Mouse (Mus musculus) embryonic facial prominence, embryonic 14.5 days (tissue): ENCODE data around the gene Ly6g6f. TPM values are rescaled to one million over a fixed set of nuclear protein-coding genes. Genes with fewer than 3 reads are reported as not detected.

ENCODE experiments used
- ATAC-seq: fragments of 200-750 bp; cut with Nextera tagmentation; 2 replicates; pipeline ENCODE4 v1.8.0; 2017; ENCODE audit warnings: low read depth, moderate number of reproducible peaks, moderate TSS enrichment
- DNase-seq: peaks from one replicate; pipeline ENCODE4 v3.0.0-alpha.2; 2015; ENCODE audit warnings: low spot score
- H3K27ac ChIP-seq: fragments of 300-500 bp; sonication (generic); replicated peaks from 2 replicates; pipeline ENCODE4 v1.5.1; 2014; ENCODE audit warnings: low read depth, mild to moderate bottlenecking, low read length, moderate library complexity
- H3K27me3 ChIP-seq: fragments of 300-500 bp; sonication (generic); replicated peaks from 2 replicates; pipeline ENCODE4 v1.6.1; 2014; ENCODE audit warnings: low read length; ENCODE audit not compliant: control insufficient read depth, insufficient read depth
- H3K36me3 ChIP-seq: fragments of 300-500 bp; sonication (generic); 2 replicates; pipeline ENCODE4 v1.6.1; 2014; ENCODE audit warnings: low read length, mixed read lengths; ENCODE audit not compliant: control insufficient read depth, insufficient read depth
- H3K4me1 ChIP-seq: fragments of 300-500 bp; sonication (generic); 2 replicates; pipeline ENCODE4 v1.6.1; 2014; ENCODE audit warnings: antibody characterized with exemption, low read length; ENCODE audit not compliant: control insufficient read depth, insufficient read depth
- H3K4me2 ChIP-seq: fragments of 300-500 bp; sonication (generic); 2 replicates; pipeline ENCODE4 v1.6.1; 2014; ENCODE audit warnings: low read depth, mild to moderate bottlenecking, low read length, moderate library complexity, mixed read lengths
- H3K4me3 ChIP-seq: fragments of 300-500 bp; sonication (generic); 2 replicates; pipeline ENCODE4 v1.5.1; 2014; ENCODE audit warnings: low read depth, mild to moderate bottlenecking, low read length
- H3K9ac ChIP-seq: fragments of 300-500 bp; sonication (generic); 2 replicates; pipeline ENCODE4 v1.6.1; 2014; ENCODE audit warnings: low read depth, mild to moderate bottlenecking, low read length, moderate library complexity, mixed read lengths
- H3K9me3 ChIP-seq: fragments of 300-500 bp; sonication (generic); 2 replicates; pipeline ENCODE4 v1.6.1; 2016; ENCODE audit warnings: low read length; ENCODE audit not compliant: control insufficient read depth
- WGBS: fragments of 180-500 bp; shearing (Covaris S2); extraction: QIAGEN DNeasy Blood & Tissue Kit; methylation state at CpG from one replicate; pipeline ENCODE4 v1.1.7; 2014; 5-methylcytosine and 5-hydroxymethylcytosine counted together
- polyA plus RNA-seq: library from polyadenylated mRNA; unstranded; fragments of >200 nt; fragmentation: Nextera tagmentation; extraction: Ambion mirVana; gene quantifications from 2 replicates; pipeline ENCODE4 v1.2.1, GENCODE M21; 2014

Gene Ly6g6f
- polyA plus RNA-seq = 0.18 TPM in 1 of 2 replicates, not detected in the other

DNA sequence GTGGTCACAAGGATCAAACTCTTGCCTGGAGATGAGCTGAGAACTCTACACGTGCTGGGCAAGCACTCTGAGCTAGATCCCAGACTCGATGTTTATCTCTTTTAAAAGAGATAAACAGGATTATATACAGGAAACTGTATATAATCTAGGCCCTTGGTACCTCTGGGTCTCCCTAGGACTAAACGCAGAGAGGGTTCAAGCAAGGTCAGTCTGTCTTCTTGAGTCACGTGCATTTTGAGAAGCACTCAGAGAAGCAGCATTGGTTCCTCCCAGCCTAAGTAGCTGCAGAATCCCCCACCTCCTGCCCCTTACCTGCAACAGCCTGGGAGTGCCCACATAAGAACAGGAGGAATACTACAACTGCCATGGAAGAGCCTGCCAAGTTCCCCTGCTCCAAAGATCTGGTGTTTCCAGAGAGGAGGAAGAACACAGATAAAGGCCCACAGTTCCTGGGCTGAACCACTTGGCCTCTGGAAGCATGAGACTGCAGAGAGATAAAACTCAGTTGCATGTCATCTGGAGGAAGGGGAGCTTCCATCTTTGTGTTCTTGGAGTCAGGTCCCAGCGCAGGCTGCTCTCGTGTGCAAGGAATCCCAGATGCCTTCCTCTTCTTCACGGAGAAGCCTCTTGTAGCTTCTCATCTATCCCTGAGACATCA, at the start of gene Ly6g6f:
Ly6g6f (minus strand) TSS at position 403 of the 658 bp plus-strand sequence.
- Histone ChIP-seq H3K9ac (0 out of 2 replicates have a peak within 1 kb of the TSS, but pooled peaks have one; percentile 30), H3K36me3 (no peaks in the 10 kb centered on the region), H3K27ac (no peak within 1 kb of the TSS), H3K4me3 (no peak within 1 kb of the TSS), H3K4me1 (peaks cover 4% of the 10 kb centered on the region), H3K4me2 (no peak within 1 kb of the TSS), H3K27me3 (no peaks in the 10 kb centered on the region), H3K9me3 (no peaks in the 10 kb centered on the region)
- 79% methylated on average over 7 of the region's 7 CpGs for WGBS
- ATAC-seq = no peak
- no peak for DNase-seq

DNA sequence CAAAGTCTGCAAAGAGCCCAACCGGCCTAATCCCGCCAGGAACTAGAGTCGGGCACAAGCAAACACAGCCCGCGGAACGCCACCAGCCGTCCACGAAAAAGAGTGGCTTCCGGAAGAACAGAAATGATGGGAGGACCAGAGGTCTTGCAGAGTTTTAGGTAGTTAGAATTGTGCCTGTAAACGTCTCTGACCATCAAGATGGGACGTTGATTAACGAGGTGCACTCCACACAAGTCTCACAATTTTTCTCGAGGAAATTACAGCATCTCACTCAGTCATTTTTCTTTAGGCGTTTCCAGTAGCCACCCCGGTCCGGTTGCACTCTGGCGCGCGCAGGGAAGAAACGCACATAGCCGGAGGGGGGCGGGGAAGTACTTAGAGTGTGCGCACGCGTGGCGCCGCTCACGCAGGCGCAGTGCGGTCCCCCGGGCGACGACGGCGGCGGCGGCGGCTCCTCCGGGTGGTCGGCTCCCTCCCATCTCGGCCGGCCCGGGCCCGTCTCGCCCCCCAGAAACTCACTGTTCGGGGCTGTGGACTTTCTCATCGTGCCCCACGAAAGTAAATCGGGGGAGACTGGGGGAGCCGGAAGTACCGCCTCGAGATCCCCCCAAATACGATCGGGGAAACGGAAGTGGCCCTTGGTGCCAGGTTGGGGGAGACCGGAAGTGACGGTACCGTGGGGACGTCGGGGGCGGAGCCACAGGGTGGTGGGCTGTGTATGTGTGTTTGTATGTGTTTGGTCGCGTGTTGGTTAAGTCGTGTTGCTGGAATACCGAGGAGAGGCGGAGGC, 49.6 kb upstream of the Ly6g6f start, which contains the start of gene Bag6:
Bag6 (plus strand) TSS at position 378 of the 790 bp plus-strand sequence.
- ATAC-seq = peak; percentile 94
- DNase-seq = peak; percentile 97
- under 1% methylated on average over 64 of the region's 66 CpGs for WGBS

DNA sequence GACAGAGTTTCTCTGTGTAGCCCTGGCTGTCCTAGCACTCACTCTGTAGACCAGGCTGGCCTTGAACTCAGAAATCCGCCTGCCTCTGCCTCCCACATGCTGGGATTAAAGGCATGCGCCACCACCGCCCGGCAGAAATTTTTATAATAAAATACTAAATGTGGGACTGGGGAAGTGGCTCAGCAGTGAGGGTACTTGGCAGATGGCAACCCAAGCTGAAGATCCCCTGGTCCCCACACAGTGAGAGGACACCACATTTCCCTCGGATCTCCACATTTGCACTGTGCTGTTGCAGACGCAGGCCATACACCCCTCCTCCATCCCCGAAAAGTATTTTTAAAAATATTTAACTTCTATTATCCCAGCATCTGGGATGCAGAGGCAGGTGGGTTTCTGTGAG, 48.1 kb upstream of the Ly6g6f start:
- H3K4me1 ChIP-seq = peaks cover 13% of the 10 kb centered on the region
- ATAC-seq = no peak
- DNase-seq = no peak

More for the DNA sequence above, 49.6 kb upstream of the Ly6g6f start, which contains the start of gene Bag6:
- Histone ChIP-seq H3K27me3 (no peaks in the 10 kb centered on the region), H3K36me3 (peaks cover 25% of the 10 kb centered on the region), H3K27ac (peak within 1 kb of the TSS; percentile 95), H3K4me1 (peaks cover 13% of the 10 kb centered on the region), H3K4me2 (peak within 1 kb of the TSS; percentile 92), H3K4me3 (peak within 1 kb of the TSS; percentile 55), H3K9me3 (no peaks in the 10 kb centered on the region), H3K9ac (peak within 1 kb of the TSS; percentile 86)

DNA sequence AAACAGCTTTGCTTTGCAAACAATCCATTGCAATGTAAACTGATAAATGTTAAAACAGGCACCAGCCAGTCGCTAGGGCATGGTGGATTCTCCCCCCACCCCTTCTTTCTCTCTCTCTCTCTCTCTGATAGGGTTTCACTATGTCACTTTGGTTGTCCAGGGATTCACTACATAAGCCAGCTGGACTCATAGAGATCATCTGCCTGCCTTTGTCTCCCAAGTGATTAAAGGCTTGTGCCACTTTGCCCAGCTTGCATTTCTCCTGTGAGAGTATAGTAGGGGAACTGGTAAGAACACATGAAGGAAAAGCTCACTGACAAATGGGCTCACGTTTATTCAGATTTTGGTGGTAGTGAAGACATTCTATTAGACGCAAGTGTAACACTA, 46.8 kb upstream of the Ly6g6f start:
- WGBS = 72% methylated on average over 3 of the region's 3 CpGs
- no peak overlapping the region for H3K9ac ChIP-seq
- peaks cover 10% of the 10 kb centered on the region for H3K4me1 ChIP-seq
- no peak overlapping the region for H3K4me3 ChIP-seq
- no peaks in the 10 kb centered on the region for H3K9me3 ChIP-seq
- H3K27me3 ChIP-seq = no peaks in the 10 kb centered on the region
- H3K36me3 ChIP-seq = 0 out of 2 replicates have a peak, but pooled peaks cover 22% of the 10 kb centered on the region
- no peak for DNase-seq
- no peak overlapping the region for H3K27ac ChIP-seq
- no peak overlapping the region for H3K4me2 ChIP-seq
- no peak for ATAC-seq

More for the DNA sequence above, 48.1 kb upstream of the Ly6g6f start:
- no peak overlapping the region for H3K4me3 ChIP-seq
- H3K4me2 ChIP-seq = no peak overlapping the region
- H3K9me3 ChIP-seq = no peaks in the 10 kb centered on the region
- peaks cover 25% of the 10 kb centered on the region for H3K36me3 ChIP-seq
- no peak overlapping the region for H3K9ac ChIP-seq
- no peak overlapping the region for H3K27ac ChIP-seq
- WGBS = 95% methylated on average over 7 of the region's 7 CpGs
- H3K27me3 ChIP-seq = no peaks in the 10 kb centered on the region

DNA sequence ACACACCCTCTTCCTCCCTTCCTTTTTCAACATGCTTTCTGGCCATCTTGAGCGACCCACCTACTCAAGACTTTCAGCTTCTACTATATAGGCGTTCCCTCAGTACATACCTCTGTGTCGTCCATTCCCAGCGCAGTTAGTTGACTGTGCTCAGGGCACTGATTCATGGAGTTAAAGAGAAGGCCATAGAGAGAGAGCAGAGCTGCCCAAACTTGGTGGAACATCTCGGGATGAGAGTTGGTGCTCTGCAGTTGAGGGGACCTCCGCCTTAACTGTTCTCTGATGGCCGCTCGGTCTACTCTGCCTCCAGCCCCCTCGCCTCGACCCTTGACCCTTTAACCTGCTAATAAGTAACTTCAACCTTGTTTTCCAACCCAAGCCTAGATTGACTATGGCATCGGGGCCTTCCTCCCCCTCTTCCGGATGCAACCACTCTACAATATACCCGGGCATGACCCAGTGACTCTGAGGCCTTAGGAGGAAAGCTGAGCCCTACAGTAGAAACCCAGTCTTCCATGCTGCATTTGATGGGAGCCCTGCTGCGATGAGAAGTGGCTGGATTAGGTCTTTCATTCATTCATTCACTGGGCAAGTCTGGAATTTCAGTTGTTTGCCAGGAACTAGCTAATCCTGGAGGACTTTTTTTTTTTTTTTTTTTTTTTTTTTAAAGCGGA, 46.2 kb upstream of the Ly6g6f start, which contains the start of gene Apom:
Apom (minus strand) TSS at position 551 of the 674 bp plus-strand sequence.
- ATAC-seq (no peak), DNase-seq (no peak)
- Histone ChIP-seq H3K27me3 (no peaks in the 10 kb centered on the region), H3K9me3 (no peaks in the 10 kb centered on the region), H3K4me2 (no peak within 1 kb of the TSS), H3K4me3 (no peak within 1 kb of the TSS), H3K36me3 (0 out of 2 replicates have a peak, but pooled peaks cover 22% of the 10 kb centered on the region), H3K9ac (no peak within 1 kb of the TSS), H3K4me1 (peaks cover 10% of the 10 kb centered on the region), H3K27ac (no peak within 1 kb of the TSS)
- WGBS = 84% methylated on average over 15 of the region's 15 CpGs

DNA sequence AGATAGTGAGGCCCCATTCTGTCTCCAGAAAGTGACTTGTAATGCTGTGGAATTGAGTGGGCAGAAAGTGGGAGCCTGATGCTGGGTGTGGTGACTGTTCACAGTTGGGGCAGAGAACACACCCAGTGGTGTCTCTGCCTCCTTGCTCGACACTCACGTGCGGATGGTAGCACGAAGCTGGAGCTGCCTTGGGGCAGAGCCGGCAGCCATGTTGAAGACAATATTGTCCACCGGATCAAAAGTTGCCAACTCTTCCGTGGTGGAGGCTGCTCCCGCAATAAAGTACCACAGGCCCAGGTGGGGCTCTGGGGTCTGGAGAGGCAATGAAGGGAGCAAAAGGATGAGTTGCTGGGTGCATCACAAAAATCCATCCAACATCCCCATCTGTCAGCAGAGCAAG, 45.6 kb upstream of the Ly6g6f start:
- Histone ChIP-seq H3K27me3 (no peaks in the 10 kb centered on the region), H3K4me1 (peaks cover 7% of the 10 kb centered on the region), H3K36me3 (0 out of 2 replicates have a peak, but pooled peaks cover 22% of the 10 kb centered on the region), H3K9me3 (no peaks in the 10 kb centered on the region), H3K4me2 (no peak overlapping the region), H3K27ac (no peak overlapping the region), H3K9ac (no peak overlapping the region), H3K4me3 (no peak overlapping the region)
- no peak for ATAC-seq
- WGBS = 90% methylated on average over 8 of the region's 8 CpGs
- no peak for DNase-seq

DNA sequence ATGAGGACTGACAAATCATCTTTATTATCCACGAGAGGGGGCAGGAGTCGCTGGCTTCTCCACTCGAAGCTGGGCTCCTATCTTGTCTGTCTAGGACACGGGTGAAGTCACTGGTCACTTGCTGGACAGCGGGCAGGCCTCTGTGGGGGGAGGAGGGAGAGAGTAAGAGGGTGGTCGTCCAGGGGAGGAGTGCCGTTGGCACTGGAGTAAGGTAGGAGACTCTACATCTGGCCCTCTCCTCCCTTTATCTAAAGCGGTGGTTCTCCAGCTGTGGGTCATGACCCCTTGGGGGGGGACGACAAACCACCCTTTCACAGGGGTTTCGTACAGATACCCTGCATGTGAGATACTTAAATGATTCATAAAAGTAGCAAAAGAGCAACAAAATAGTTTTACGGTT, 43.6 kb upstream of the Ly6g6f start:
- Histone ChIP-seq H3K9me3 (no peaks in the 10 kb centered on the region), H3K27me3 (no peaks in the 10 kb centered on the region), H3K36me3 (peaks cover 24% of the 10 kb centered on the region; the same call in 1 of the 2 replicates), H3K4me3 (no peak overlapping the region), H3K9ac (no peak overlapping the region), H3K27ac (no peak overlapping the region), H3K4me2 (no peak overlapping the region), H3K4me1 (peaks cover 13% of the 10 kb centered on the region)
- DNase-seq (no peak), ATAC-seq (no peak)
- 76% methylated on average over 11 of the region's 11 CpGs for WGBS

DNA sequence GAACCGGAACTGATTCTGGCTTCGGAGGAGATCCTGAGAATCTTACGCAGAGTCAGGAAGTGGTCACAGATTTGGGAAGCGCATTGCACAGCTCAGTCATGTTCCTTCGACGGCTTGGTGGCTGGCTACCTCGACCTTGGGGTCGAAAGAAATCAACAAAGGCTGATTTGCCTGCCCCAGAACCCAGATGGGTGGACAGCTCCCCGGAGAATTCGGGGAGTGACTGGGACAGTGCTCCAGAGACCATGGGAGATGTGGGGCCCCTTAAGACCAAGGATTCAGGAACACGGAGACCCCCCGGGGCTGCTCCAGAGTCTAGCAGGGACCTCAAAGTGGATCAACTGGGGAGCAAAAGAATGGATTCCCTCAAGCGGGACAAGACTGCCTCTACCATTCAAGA, 41.6 kb upstream of the Ly6g6f start:
- Histone ChIP-seq H3K9me3 (no peaks in the 10 kb centered on the region), H3K4me1 (peaks cover 13% of the 10 kb centered on the region), H3K27ac (peak overlapping the region; percentile 75), H3K27me3 (no peaks in the 10 kb centered on the region), H3K36me3 (peaks cover 29% of the 10 kb centered on the region; the same call in 1 of the 2 replicates), H3K4me2 (peak overlapping the region; percentile 87), H3K4me3 (peak overlapping the region; percentile 76), H3K9ac (peak overlapping the region; percentile 78)
- 68% methylated on average over 13 of the region's 13 CpGs for WGBS
- no peak for ATAC-seq
- DNase-seq = no peak
